Mouse (Mus musculus): ENCODE data around the gene Sorcs2.

The Sorcs2 gene

DNA sequence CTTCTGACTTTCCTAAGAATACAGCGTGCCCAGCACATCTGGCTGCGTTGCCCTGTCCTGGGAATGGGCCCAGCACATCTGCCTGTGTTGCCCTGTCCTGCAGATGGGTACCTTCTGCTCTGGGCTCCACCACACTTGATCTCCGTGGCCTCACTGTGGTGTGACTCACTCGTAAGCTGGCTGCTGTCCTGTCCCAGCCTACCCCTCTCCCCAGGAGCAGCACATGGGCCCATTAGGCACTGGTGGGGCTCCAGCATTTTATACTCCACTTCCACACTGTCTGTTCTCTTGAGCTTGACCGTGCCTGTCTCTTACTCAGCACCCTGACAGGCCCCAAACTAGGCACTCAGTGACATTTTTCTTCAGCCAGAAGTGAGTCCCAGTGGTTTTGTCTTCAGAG, 391.4 kb downstream of the Sorcs2 start:
- DNase-seq (ENCODE audit: low spot score in 2 of 2) = no peak

DNA sequence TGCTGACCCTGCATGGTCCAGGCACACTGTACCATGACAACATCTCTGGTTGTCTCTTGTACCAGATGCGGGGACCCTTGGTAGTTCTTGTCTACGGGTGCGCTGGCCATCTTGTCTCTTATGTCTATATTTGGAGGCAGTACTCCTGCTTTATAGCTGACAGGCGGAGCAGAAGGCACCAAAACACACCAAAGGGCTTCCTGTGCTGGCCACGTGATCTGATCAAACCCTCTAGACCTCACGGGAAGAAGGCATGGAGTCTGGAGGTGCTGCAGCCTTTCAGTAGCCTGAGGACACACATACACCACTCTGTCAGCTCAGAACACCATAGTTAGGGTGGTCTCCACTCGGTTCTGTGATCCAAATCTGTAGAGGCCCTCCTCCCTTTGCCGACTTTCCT, 391.8 kb downstream of the Sorcs2 start:
- no peak for DNase-seq (ENCODE audit: low spot score in 2 of 2)

DNA sequence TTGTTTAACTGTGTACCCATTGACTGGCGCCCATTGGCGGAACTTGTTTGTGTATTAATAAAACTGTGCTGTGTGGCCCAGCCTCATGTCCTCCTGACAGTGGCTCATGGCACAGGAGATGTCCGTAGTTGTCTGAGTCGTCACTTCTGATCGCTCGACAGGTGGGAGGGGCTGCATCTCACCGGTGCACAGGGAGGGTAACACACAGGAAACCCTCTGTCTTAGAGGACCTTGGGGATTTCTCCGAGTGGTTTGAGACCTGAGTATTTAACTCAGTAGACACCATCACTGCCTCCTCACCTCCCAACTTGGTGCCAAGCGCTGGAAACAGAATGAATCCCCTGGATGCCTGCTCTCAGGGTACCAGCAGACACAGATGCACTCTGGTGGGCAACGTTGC, 394.1 kb downstream of the Sorcs2 start:
- no peak for DNase-seq (ENCODE audit: low spot score in 2 of 2)

DNA sequence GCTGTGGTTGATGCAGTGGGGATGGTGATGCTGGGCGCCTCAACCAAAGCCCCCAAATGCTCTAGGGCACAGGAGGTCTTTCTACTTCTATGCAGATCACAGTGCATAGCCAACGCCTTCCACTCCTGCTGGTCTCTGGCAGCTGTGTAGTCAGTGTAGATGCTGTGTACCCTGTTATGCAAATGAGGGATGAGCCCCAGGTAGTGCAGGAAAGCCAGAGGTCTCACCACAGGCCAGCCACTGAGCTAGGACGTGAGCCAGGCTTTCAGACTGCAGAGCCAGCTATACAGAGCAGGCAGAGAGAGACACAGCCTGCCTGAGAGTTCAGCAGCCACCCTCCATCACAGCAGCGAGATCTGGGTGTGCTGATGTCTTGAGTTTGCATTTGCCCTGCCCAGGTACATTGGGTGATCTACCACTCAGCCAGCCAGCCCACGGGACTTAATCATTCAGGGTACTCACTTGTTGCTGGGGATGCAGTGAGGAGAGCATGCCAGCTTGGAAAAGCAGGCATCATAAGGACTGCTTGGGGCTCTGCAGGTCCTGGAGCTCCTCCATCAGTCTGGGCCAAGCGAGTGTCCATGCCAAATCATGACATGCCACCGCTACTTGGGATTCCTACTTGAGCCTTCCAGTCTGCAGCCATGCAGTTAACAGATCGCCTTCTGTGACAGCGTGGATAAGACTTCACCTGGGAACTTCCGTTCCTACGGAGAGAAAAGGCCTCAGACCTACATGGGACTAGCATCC, 407.8 kb downstream of the Sorcs2 start:
- DNase-seq (ENCODE audit: low spot score in 2 of 2) = no peak

DNA sequence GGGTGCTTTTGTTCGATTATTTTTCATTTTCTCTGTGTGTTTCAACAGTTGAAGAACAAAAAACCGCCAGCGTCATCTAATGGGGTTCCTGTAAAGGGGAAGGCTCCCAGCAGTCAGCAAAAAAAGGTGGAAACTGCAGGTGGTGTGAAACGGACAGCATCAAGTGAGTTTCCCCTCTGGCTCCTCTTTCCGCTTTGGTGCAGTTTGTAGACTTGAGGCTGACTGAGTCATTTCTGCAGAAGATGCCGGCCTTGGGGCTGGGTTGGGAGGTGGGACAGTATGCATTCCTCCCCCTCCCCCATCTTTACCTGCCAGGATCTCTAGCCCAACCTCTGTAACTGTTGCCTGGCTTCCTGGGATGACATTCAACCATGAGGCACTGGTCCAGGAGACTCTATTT, 408.4 kb downstream of the Sorcs2 start:
- DNase-seq (ENCODE audit: low spot score in 2 of 2) = no peak

DNA sequence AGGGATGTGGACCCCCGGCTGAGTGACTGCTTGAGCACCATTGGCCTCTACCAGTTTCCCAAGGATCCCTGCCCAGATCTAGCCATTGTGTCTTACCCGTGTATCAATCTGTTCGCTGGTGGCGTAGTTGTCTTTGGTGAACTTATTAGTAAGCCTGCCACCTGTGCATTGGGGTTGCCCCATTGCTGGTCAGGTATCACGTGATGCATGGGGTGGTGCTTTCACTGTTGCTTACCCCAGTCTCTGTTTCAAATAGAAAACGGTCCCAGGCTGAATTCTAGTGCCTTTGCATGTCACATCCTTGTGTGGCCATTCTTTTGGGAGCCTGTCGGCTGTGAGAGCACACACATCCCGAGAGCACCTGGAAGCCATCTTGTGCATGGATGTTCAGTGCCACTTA, 409.9 kb downstream of the Sorcs2 start:
- no peak for DNase-seq (ENCODE audit: low spot score in 2 of 2)

DNA sequence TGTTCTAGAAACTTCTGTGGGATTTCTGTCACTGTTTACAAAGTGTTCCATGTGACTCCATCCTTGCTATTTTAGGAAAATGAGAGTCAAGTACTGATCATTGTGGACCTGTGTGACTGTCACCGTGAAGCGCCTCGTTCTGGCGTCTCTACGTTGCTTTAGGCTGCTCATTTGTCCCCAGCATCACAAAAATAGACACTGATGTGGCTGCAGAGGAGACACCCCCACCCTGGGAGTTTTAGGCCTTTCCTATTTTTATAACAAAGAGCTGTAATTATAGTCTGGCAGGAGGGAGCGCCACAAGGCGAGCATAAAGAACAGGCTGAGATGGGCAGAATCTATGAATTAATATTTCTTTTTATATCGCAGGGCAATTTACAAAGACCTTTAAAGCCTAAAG, 412.3 kb downstream of the Sorcs2 start:
- DNase-seq (ENCODE audit: low spot score in 2 of 2) = no peak

DNA sequence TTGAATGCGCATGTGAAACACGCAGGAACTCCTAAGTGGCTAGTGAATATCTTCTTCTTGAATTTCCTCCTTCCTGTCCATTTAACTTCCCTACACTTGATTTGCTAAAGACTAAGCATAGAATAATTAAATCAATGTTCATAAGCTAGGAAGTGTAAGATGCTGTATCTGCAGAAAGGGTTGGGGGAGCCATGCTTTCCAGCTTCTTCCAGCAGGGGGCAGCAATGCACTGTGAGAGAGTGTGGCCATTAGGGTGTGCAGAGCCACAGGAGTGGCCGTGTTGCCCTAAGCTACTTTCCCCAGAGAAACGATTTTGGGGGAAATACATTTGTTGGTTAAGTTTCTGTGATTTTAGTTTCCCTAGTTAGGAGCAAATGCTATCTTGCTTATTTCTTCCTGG, 416.0 kb downstream of the Sorcs2 start:
- DNase-seq (ENCODE audit: low spot score in 2 of 2) = peak; percentile 30 to 65

DNA sequence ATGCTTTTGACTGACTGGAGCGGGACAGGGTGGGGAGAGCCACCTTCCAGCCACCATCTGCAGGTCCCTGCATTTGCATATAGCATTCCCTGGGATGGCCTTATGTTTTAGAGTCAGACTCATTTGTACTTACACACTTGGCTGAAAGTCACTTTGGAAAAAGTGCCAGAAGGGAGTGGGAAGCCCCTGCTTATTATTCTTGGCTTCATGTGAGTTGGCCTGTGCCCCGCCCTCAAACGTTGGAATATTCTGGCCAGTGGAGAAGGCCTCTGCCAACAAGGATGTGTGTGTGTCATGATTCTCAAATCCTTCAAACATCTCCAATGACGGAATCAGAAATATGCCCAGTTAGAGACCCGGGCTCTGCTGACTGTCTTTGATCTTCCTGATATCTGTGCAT, 416.6 kb downstream of the Sorcs2 start:
- DNase-seq (ENCODE audit: low spot score in 2 of 2) = no peak

DNA sequence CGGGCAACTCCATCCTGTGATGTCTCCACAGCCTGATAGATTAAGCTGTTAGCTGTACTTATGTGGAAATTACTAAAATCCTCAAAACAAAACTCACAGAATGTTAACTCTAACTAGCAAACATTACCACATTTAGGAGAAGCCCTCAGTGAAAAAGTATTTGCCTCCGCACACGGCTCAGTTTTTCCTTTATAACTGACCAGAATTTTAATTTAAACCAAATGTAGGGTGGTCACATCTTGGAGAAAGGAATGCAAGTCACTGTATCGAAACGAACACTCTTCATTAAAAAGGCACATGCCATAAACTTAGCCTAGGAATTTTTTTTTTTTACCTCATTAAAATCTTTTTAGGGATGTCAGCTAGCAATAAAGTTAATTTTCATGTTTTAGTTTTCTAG, 417.4 kb downstream of the Sorcs2 start:
- no peak for DNase-seq (ENCODE audit: low spot score in 2 of 2)

DNA sequence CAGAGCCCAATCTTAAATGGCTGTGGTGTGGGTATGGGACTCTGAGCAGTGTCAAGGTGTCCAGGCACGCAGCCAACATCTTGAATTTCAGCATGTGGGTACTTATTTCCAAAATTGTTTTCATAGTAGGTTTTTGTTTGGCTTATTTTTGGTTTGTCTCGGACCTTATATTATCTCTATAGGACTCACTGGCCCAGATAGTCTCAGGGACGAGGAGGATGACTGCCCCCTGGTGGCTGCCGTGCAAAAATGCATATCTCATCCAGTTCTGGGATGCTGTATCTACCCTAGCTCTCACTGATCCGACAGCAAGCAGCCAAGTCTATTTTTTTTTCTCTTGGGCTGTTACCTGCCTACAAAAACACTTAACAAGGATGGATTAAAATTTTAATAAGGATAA, 422.3 kb downstream of the Sorcs2 start:
- DNase-seq (ENCODE audit: low spot score in 2 of 2) = peak; percentile 18 to 54

DNA sequence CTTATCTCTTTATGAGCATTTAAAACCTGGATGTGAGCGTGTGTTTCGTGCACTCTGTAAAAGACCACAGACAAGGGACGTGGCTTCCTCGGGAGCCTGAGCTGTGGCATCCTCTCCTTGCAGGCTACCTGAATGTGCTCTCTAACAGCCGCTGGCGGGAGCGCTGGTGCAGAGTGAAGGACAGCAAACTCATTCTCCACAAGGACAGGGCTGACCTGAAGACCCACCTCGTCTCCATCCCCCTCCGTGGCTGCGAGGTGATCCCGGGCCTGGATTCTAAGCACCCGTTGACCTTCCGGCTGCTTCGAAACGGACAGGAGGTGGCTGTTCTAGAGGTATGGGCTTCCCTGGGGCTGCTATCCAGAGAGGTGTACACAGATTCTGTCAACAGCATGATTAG, 423.7 kb downstream of the Sorcs2 start:
- DNase-seq (ENCODE audit: low spot score in 2 of 2) = no peak

DNA sequence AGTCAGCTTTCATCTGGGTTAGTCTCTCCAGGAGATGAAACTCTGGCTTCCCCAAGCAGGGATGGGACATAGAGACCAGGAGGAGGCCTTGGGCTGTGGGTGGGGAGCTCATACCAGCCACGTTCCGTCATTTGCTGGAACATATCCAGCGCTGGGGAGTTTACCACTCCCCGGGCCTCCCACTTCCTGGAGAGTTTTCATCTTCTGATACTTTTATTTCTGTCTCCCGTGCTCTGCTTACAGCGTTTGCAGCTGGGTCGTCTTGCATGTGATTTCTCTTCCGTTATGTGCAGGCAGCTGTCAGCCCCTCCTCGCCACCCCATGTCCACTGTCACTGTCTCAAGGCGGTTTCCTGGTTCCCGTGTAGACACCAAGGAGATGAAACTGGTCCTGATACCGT, 424.1 kb downstream of the Sorcs2 start:
- DNase-seq (ENCODE audit: low spot score in 2 of 2) = no peak

DNA sequence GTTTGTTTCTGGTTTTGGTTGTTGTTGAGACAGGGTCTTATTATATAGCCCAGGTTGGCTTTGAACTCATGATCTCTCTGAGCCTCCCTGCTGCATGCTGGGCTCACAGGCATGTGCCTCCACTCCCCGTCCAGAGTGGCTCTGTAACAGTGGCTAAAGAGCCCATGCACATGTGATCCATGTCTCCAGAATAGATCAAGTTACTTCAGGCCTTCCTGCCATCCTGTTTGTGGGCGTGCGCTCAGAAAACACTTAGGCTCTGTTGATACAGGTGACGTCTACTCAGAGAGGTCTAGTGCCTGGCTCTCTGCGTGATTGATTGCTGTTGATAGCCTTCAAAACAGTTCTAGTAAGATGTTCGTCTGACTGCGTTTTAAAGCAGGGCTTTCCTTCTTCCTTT, 425.2 kb downstream of the Sorcs2 start:
- no peak for DNase-seq (ENCODE audit: low spot score in 2 of 2)

DNA sequence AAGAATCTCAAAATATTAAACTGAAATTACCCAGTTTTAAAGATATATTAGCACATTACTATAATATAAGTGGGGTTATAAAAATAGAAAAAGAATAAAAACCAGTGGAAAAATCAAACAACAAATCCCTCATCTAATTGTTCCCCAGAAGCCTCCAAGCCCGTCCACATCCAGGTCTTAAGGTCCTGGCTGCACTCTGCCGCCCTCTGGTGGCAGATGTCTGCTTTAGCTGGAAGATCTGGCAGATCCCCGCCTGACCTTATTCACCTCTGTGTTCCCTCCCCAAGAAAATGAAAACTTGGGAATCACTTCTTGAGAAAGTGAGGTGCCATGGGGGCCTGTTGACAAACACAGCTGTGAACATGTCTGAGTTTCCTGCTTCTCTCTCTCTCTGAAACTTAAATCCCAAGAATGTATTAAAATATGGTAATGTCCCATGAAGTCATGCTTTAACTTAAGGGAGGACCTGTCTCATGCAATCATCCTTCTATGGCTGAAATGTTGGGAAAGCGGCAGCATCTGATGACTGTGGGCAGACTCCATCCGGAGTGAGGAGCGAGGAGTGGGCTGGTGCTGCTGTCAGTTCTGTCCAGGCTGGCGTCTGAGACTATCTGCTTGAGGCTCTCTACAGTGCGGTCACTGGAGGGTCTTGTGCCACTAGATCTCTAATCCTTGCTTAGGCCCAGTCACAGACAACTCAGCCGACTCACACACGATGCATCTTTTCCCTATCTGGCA, 425.9 kb downstream of the Sorcs2 start:
- DNase-seq (ENCODE audit: low spot score in 2 of 2) = peak; percentile 14 to 43

DNA sequence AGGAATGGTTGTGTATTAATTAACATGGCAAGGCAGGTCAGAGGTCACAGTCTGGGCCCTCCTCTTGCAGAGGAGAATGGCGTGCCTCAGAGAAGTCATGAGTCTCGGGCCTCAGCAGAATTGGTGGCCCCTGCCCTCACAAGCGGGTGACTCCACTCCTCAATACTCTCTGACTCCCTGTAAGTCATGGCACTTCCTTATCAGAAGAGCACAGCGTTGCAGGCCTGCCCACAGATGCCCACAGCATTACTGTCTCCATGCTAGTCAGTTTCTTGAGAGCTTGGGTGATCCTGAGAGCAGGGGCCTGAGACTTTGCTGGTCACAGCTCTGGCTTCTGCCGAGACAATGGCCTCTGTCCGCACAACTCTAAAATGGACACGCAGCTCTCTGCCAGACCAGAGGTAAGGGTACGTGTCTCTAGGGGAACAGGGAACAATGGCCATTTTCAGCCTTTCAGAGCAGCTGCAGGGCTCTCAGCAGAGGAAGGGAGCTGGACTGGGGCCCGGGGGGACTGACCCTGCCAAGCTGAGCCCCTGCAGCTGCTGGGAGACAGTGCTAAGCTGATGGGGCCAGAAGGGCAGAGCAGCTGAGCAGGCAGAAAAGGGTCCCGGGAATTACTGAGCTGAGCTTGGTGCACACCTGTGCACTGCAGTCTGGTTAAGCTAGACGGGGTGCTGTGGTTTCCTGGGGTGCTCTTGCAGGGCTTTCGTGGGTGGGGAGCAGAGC, 427.4 kb downstream of the Sorcs2 start:
- DNase-seq (ENCODE audit: low spot score in 2 of 2) = no peak

DNA sequence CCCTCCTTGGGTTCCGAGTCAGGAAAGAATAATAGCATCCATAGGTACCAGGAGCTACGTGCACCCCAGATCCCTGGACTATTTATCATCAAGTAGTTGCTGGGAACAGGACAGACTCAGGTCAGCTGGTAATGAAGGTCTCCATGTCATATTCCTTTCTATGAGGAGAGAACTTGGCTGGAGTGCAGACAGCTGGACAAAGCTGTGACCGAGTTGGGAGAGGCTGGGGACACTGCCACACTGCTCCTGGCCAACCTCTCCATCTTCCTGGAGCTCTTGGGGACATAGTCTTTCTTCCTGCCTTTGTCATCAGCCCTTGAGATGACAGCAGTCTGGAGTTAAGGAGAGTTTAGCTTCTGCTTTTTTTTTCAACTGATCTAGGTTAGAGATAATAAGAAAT, 428.1 kb downstream of the Sorcs2 start:
- DNase-seq (ENCODE audit: low spot score in 2 of 2) = no peak

Data from natural killer cell, adult 2 months (primary cell).